Mouse (Mus musculus): Measurements from ENCODE around the gene Cpeb2. TPM values are rescaled to one million over a fixed set of nuclear protein-coding genes. Genes with fewer than 3 reads are reported as not detected.

Cpeb2 gene
- total and polyA plus RNA-seq, 2 experiments from 2014 or later, result 5.8 to 10.7 TPM

GRCm38 (mm10) chr5:43324311-43324862, 91.4 kb downstream of the Cpeb2 start:
- Histone ChIP-seq H3K27ac (ENCODE audit: low read depth) (no peak overlapping the region), H3K4me1 (ENCODE audit: control insufficient read depth, insufficient read depth) (peaks cover 5% of the 10 kb centered on the region; the same call in 1 of the 2 replicates), H3K9me3 (replicated peaks; ENCODE audit: control insufficient read depth, low read length) (no peaks in the 10 kb centered on the region), H3K36me3 (replicated peaks; ENCODE audit: control insufficient read depth, insufficient read depth, low read length) (no peaks in the 10 kb centered on the region), H3K27me3 (ENCODE audit: control insufficient read depth, insufficient read depth, low read length) (no peaks in the 10 kb centered on the region), H3K4me2 (ENCODE audit: low read depth, low read length) (no peak overlapping the region), H3K9ac (replicated peaks; ENCODE audit: low read depth, low read length) (no peak overlapping the region), H3K4me3 (ENCODE audit: low read depth, low read length) (no peak overlapping the region)
- no peak for ATAC-seq (ENCODE audit: insufficient read depth, low read depth)
- no peak for TF ChIP-seq EP300 (IDR thresholded peaks at IDR 0.05; ENCODE audit: low read depth)
- no peak for TF ChIP-seq CTCF (IDR thresholded peaks at IDR 0.05; ENCODE audit: low read depth)
- no peak for DNase-seq (ENCODE audit: low spot score)
- 80% methylated on average over 3 of the region's 3 CpGs for WGBS

DNA sequence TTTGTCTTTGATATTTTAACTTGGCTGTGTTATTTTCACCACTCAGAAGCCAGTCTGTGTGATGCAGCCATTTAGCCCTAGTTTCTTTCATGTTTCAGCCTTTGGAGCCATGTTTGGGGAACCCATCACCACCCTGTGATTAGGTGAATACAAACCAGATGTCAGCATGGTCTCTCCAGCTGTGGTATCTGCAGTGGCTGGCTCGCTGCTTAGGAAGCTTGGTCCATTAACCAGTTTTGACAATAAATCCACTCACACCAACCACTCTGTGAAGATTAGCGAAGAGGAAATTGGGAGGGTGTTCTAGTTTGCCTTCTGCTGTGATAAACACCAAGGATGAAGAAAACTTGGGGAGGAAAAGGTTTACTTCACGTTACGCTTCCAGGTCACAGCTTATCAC, 92.6 kb downstream of the Cpeb2 start:
- no peak overlapping the region for H3K27ac ChIP-seq (ENCODE audit: low read depth)
- no peak for TF ChIP-seq CTCF (IDR thresholded peaks at IDR 0.05; ENCODE audit: low read depth)
- TF ChIP-seq EP300 (IDR thresholded peaks at IDR 0.05; ENCODE audit: low read depth), result no peak
- peaks cover 5% of the 10 kb centered on the region; the same call in 1 of the 2 replicates for H3K4me1 ChIP-seq (ENCODE audit: control insufficient read depth, insufficient read depth)
- no peaks in the 10 kb centered on the region for H3K27me3 ChIP-seq (ENCODE audit: control insufficient read depth, insufficient read depth, low read length)
- ATAC-seq (ENCODE audit: insufficient read depth, low read depth), result no peak
- H3K4me3 ChIP-seq (ENCODE audit: low read depth, low read length), result no peak overlapping the region
- no peak overlapping the region for H3K4me2 ChIP-seq (ENCODE audit: low read depth, low read length)
- H3K9ac ChIP-seq (replicated peaks; ENCODE audit: low read depth, low read length), result no peak overlapping the region
- H3K9me3 ChIP-seq (replicated peaks; ENCODE audit: control insufficient read depth, low read length), result no peaks in the 10 kb centered on the region
- no peaks in the 10 kb centered on the region for H3K36me3 ChIP-seq (replicated peaks; ENCODE audit: control insufficient read depth, insufficient read depth, low read length)
- no peak for DNase-seq (ENCODE audit: low spot score)
- 45% methylated on average over 4 of the region's 4 CpGs for WGBS

DNA sequence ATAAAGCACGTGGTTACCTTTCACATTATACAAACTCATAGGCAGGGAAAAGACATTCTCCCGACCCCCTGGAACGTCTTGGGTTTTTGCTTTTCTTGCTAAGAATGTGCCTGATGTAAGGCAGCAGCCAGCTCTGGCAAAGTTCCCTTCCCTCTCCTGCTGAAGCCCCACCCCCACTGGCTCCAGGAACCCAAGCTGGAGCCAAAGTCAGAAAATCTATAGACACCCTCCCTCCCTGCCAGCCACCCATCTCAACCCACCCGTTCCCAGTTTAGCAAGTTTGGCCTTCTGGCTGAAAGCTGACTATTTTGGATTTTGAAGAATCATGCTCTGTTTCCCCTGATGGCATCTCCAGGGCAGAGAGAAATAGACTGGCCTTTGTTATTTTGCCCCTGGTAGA, 95.6 kb downstream of the Cpeb2 start:
- ATAC-seq (ENCODE audit: insufficient read depth, low read depth), result no peak
- H3K9me3 ChIP-seq (replicated peaks; ENCODE audit: control insufficient read depth, low read length), result no peaks in the 10 kb centered on the region
- no peak for DNase-seq (ENCODE audit: low spot score)
- H3K4me1 ChIP-seq (ENCODE audit: control insufficient read depth, insufficient read depth), result peaks cover 5% of the 10 kb centered on the region; the same call in 1 of the 2 replicates
- H3K4me2 ChIP-seq (ENCODE audit: low read depth, low read length), result no peak overlapping the region
- H3K36me3 ChIP-seq (replicated peaks; ENCODE audit: control insufficient read depth, insufficient read depth, low read length), result no peaks in the 10 kb centered on the region
- no peak overlapping the region for H3K4me3 ChIP-seq (ENCODE audit: low read depth, low read length)
- WGBS, result 26% methylated on average over 4 of the region's 4 CpGs
- H3K27me3 ChIP-seq (ENCODE audit: control insufficient read depth, insufficient read depth, low read length), result no peaks in the 10 kb centered on the region
- no peak for TF ChIP-seq CTCF (IDR thresholded peaks at IDR 0.05; ENCODE audit: low read depth)
- TF ChIP-seq EP300 (IDR thresholded peaks at IDR 0.05; ENCODE audit: low read depth), result no peak
- no peak overlapping the region for H3K9ac ChIP-seq (replicated peaks; ENCODE audit: low read depth, low read length)
- no peak overlapping the region for H3K27ac ChIP-seq (ENCODE audit: low read depth)

GRCm38 (mm10) chr5:43330260-43330659, 97.3 kb downstream of the Cpeb2 start:
- Histone ChIP-seq H3K4me3 (ENCODE audit: low read depth, low read length) (no peak overlapping the region), H3K36me3 (replicated peaks; ENCODE audit: control insufficient read depth, insufficient read depth, low read length) (no peaks in the 10 kb centered on the region), H3K27ac (ENCODE audit: low read depth) (no peak overlapping the region), H3K9me3 (replicated peaks; ENCODE audit: control insufficient read depth, low read length) (no peaks in the 10 kb centered on the region), H3K4me1 (ENCODE audit: control insufficient read depth, insufficient read depth) (peaks cover 5% of the 10 kb centered on the region; the same call in 1 of the 2 replicates), H3K27me3 (ENCODE audit: control insufficient read depth, insufficient read depth, low read length) (no peaks in the 10 kb centered on the region), H3K4me2 (ENCODE audit: low read depth, low read length) (no peak overlapping the region), H3K9ac (replicated peaks; ENCODE audit: low read depth, low read length) (no peak overlapping the region)
- no peak for TF ChIP-seq EP300 (IDR thresholded peaks at IDR 0.05; ENCODE audit: low read depth)
- no peak for TF ChIP-seq CTCF (IDR thresholded peaks at IDR 0.05; ENCODE audit: low read depth)
- ATAC-seq (ENCODE audit: insufficient read depth, low read depth), result no peak
- WGBS, result 67% methylated on average over 3 of the region's 3 CpGs
- no peak for DNase-seq (ENCODE audit: low spot score)

- H3K27ac ChIP-seq (ENCODE audit: low read depth), result no peak overlapping the region
- H3K9ac ChIP-seq (replicated peaks; ENCODE audit: low read depth, low read length), result no peak overlapping the region
- ATAC-seq (ENCODE audit: insufficient read depth, low read depth) (no peak), DNase-seq (ENCODE audit: low spot score) (no peak)
- no peak overlapping the region for H3K4me3 ChIP-seq (ENCODE audit: low read depth, low read length)
- WGBS, result 73% methylated on average over 2 of the region's 2 CpGs
- TF ChIP-seq CTCF (IDR thresholded peaks at IDR 0.05; ENCODE audit: low read depth) (no peak), EP300 (IDR thresholded peaks at IDR 0.05; ENCODE audit: low read depth) (no peak)
- H3K36me3 ChIP-seq (replicated peaks; ENCODE audit: control insufficient read depth, insufficient read depth, low read length), result no peaks in the 10 kb centered on the region
- no peaks in the 10 kb centered on the region for H3K27me3 ChIP-seq (ENCODE audit: control insufficient read depth, insufficient read depth, low read length)
- no peaks in the 10 kb centered on the region for H3K9me3 ChIP-seq (replicated peaks; ENCODE audit: control insufficient read depth, low read length)
- H3K4me1 ChIP-seq (ENCODE audit: control insufficient read depth, insufficient read depth), result no peaks in the 10 kb centered on the region
- no peak overlapping the region for H3K4me2 ChIP-seq (ENCODE audit: low read depth, low read length)
These were observed 101.5 kb downstream of the Cpeb2 start for GRCm38 (mm10) chr5:43334469-43334868.

DNA sequence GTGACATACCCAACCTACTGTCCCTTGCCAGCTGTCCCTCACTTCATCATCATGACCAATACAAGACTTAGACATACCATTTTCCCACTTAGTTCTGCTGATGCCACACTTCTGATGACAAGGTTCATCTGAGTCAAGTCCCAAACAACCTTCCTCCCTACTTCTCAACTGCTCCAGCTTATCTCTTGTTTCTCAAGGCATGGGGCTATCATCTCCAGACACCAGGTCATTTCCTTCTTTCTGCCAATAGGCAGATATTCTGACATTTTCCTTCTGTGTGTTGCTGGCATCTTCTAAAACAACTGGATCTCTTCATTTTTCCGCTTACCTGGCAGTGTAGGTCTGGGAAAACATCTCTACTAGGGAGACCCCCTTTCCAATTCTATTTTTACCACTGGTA, 104.2 kb downstream of the Cpeb2 start:
- no peak for DNase-seq (ENCODE audit: low spot score)
- H3K4me2 ChIP-seq (ENCODE audit: low read depth, low read length), result no peak overlapping the region
- no peak overlapping the region for H3K4me3 ChIP-seq (ENCODE audit: low read depth, low read length)
- no peak overlapping the region for H3K27ac ChIP-seq (ENCODE audit: low read depth)
- TF ChIP-seq CTCF (IDR thresholded peaks at IDR 0.05; ENCODE audit: low read depth) (no peak), EP300 (IDR thresholded peaks at IDR 0.05; ENCODE audit: low read depth) (no peak)
- H3K36me3 ChIP-seq (replicated peaks; ENCODE audit: control insufficient read depth, insufficient read depth, low read length), result no peaks in the 10 kb centered on the region
- H3K9me3 ChIP-seq (replicated peaks; ENCODE audit: control insufficient read depth, low read length), result no peaks in the 10 kb centered on the region
- H3K9ac ChIP-seq (replicated peaks; ENCODE audit: low read depth, low read length), result no peak overlapping the region
- ATAC-seq (ENCODE audit: insufficient read depth, low read depth), result no peak
- 74% methylated on average over 1 of the region's 1 CpGs for WGBS
- 0 out of 2 replicates have a peak, but pooled peaks cover 5% of the 10 kb centered on the region for H3K4me1 ChIP-seq (ENCODE audit: control insufficient read depth, insufficient read depth)
- H3K27me3 ChIP-seq (ENCODE audit: control insufficient read depth, insufficient read depth, low read length), result no peaks in the 10 kb centered on the region

Data from heart, postnatal 0 days (tissue).